Mouse (Mus musculus) layer of hippocampus, adult 9-11 months (tissue): Measurements from ENCODE around the gene Zhx3.
A peak's percentile ranks its signal among the peaks of the same experiment; 100 is the strongest.

ENCODE experiments used
- DNase-seq: peaks from one replicate; pipeline ENCODE4 v3.0.0; 2022

Zhx3 gene

DNA sequence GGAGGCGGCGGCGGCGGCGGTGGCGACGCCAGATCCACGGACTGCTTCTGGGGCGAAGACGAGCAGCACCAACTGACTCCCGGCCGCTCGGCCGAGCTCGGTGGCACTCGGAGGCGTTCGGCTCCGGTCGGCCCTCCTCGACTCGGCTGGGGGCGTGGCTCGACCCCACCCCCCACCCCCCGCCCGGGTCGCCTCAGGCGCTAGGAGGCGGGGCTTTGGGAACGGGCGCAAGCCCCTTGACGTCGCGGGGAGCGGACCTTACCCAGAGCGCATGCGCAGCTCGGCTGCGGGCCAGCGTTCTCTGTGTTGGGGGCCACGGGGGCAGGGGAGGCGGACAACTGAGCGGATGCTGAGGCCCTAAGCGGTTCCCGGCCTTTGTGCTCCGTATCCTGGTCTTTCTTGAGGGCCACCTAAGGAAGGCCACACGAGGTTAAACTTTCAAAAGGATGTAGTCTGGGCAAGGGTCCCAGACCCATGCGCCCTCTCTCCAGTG is at the start of gene Zhx3:
TSS of gene Zhx3 (minus strand) at position 109 of the 493 bp plus-strand sequence.
- DNase-seq: peak; percentile 90

DNA sequence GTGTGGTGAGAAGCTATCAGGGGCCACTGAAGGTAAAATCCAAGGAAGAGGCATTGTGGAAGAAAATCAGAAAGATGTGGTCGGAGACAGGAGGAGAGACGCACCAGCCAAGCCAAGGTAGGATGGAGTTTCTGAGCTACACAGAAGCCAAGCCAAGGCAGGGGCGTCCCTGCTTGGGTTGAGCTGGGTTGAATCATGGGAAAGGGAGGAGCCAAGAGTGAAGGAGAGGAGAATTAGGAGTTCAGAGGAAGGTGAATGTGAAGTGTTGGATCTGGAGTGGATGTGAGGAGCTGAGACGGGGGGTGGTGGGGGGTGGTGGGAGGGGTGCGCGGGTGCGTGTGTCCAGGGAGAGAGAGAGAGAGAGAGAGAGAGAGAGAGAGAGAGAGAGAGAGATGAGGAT is 48.5 kb upstream of the Zhx3 start:
- DNase-seq: no peak

DNA sequence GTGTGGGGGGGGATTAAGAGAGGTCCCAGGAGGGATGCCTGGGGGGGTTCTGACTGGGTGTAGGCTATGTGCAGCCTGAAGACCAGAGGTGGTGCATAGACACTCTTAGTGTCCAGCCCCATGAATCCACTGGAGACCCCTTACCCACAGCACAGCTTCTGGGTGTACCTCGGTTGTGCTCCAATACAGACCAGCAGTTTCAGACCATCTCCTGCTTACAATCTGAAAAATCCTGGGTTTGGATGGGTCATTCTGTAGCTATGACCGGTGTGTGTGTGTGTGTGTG is 46.1 kb upstream of the Zhx3 start:
- no peak for DNase-seq

DNA sequence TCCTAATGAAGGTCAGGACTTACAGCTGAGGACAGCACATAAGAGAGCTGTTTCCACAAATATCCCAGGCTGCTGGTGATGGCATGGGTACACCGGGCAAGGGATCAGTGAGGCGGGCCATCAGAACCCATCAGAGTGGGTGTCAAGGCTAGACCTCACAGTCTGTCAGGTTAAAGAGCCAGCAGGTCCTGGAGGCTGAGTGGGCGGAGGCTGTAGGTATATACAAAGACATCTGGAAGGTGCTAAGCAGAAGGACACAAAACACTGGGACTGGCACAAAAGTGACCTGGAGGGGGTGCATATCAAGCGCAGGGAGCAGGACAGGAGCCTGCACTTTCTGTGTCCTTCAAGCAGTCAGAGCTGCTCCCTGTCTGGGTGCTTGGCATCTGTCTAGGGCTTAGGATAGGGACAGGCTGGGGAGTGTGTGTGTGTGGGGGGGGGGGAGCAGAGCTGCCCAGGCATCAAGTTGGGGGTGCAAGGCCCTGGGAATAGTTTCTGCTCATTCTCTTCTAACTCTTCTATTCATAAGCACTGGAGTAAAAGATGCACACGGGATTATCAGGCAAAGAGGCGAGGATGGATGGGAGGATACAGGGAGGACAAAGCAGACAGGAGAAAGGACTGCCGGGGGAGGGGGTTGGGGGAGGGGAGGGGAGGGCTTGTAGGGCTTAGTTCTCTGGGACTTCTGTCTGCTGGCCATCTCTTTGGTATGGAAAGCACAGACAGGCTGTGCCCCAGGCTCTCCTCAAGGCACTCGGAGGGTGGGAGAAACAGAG is 45.5 kb upstream of the Zhx3 start:
- DNase-seq: no peak

DNA sequence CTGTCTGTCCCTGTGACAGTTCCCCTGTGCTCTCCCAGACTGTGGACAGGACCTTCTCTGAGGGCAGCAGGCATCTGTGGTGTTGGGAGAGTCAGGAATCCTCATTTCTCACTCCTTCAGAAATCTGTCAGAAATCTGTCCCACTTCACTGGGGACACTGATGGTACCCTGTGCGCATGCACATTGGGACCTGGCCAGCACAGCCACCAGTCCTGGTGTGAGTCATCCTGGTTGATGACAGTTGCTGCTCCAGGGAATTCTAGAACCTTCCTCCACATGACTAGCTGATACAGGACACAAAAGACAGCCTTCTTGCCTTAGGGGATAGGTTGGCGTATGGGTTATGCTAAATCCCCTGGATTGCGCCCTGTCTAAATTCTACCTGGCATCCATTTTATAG is 44.5 kb upstream of the Zhx3 start:
- DNase-seq: peak; percentile 26

DNA sequence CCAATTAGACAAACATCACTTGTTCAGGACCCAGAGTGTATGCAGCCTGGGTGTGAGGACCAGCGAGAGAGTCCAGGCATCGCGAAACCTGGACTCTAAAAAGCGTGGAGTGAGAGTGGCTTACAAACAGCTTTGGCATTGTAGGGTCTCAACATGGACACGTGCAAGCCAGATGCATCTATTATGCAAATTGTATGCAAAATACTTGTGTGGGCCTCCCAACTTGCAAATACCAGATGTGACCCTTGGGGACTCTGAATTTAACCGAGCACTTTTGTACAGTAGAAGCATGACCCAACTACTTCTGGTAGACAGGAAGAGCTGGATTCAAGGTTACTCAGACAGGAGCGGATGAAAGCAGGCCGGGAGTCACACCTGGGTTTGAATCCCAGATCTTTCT is 43.9 kb upstream of the Zhx3 start:
- DNase-seq: no peak

DNA sequence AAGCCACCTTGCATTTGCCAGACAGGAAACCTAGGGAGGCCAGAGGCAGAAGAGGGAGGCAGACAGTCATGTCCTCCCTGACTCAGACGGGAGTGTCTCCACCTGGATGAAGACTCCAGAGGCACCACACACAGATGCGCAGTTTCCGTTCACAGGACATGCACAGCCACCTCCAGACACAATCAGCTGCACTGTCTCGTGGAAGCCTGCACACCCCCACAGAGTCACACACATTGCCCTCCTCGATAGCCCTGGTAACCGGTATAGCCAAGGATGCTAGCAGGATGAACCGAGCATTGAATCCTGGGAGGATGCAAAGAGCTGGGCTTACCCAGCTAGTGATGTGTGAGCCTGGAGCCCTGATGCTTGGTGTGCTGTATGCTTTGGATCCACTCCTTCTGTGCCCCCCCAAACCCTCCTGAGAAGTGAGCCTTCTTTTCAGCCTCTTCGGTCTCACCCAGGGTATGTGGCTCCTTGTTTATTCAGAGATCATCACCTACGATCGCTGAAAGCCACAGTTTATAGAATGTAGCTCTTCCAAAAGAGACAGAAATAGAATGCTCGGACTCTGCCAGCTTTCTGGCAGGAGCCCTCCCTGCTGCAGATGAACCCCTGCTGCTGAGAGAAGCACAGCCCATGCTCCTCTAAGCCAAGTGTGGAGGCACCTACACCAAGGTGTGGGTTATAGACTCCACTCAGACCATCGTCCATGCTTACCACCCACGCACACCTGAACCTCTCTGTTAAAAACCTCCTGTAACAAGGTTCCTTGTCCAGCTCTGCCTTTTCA is 43.2 kb upstream of the Zhx3 start:
- no peak for DNase-seq

DNA sequence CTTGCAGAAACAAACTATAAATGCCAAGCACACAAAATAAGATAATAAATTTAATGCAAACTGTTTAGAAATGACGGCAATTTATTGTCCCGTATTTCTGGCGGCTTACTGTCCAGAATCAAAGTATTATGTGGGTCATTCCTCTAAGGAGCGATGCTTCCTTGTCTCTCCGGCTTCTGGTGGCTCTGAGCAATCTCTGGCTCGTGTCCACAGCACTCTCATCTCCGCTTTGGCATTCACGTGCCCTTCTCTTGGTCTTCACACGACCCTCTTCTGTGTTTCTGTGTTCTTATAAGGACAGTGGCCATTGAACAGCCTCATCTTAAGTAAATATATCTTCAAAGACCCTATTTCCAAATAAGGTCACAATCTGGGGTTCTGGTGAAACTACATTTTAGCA is 41.9 kb upstream of the Zhx3 start:
- no peak for DNase-seq

DNA sequence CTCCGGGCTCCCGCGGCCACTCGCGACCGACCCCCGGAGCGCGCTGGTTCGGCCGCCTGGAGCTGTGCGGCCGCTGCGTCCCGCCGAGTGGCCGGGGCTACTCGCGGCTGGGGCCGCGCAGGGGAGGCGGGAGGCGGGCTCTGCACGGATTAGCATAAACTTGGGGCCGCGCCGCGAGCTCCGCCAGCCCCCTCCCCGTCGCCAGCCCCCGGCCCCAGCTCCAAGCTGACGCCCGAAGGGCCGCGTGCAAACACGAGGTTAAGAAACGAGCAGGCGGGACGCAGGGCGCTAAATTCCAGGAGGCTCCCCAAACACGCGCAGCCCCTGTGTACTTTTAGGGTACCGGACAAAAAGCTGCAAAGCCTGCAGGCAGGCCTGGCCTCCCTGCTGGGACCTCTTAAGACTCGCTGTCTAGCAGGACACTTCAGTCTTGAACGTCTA is 39.5 kb upstream of the Zhx3 start, which contains the start of gene Emilin3:
TSS of gene Emilin3 (minus strand) at position 98 of the 441 bp plus-strand sequence.
- DNase-seq: no peak

DNA sequence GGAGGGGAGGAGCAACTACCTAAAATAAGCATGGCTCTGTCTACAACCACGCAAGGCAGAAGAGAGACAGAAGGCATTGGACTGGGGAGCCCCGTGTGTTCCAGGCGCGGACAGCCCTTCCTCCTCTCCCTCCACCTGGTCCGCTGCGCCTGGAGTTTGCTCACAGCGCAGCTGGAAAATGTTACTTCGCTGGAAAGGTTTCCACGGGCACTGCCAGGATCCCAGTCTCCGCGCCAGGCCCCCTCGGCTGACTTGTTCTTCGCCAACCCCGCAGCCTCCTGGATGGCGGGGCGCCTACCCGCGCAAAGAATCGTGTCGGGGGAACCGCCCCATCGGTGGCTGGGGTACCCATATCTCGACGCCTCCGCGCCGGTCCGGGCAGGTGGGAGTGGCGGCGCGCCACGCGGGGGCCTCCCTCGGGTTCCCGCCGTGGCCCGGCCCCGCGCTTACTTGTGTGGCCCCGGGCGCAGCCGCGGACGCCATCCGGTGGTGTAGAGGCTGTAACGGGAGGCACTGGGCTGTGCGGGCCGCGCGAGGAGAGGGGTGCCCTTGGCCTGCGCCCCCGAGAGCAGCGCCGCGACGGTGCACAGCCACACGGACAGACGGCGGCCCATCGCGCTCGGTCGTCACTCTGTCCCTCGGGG is 38.9 kb upstream of the Zhx3 start:
- DNase-seq: no peak

DNA sequence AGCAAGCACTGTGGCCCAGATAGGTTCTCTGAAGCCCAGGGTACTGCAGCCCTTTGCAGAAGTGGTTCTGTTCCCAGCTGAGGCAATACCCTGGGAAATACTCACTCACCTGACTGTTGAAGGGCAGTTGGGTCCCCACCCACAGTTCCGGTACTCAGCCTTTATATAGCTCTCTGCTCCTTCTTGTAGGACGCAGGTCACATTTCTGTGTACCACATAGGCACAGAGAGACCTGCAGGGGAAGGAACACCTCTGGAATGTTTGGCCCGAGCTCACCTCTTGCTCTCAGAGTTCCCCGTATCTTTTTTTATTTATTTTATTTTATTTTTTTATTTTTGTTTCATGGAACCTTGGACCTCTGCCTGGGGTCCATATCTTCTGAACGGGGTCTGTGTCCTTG is 37.8 kb upstream of the Zhx3 start:
- no peak for DNase-seq

DNA sequence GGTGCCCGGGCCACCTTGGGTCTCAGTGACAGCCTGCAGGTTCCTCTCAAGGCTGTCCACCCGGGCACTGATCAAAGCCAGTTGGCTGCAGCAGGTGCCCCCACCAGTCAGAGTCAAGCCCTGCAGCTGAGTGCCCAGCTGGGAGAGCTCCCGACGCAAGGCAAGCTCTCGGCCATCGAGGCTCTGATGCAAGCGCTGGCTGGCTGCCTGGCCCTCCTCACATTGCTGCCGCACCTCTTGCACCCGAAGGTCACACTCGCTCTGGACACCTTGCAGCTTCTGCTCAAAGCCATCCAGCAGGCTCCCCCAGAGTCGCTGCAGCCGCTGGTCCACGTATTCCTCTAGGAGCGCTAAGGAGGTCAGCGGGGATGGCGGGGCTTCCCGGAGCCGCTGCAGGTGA is 35.8 kb upstream of the Zhx3 start:
- no peak for DNase-seq

DNA sequence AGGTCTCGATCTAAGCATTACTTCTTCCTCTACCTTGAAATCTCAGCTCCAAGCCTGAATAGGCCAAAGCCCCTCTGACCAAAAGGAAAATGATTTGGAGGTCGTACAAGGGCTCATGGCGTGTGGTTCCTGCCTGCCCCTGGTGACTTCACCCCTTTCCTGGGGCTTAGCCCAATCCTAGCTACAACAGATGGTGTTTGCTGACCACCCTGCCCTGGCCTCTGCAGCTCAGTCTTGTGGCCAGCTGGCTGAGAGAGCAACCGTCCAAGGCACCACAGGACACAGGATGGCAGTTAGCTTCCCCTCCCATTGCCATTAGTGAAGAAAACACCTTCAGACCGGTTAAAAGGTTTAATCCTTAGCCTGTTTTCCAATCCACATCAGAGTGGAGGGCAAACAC is 33.3 kb upstream of the Zhx3 start:
- no peak for DNase-seq

DNA sequence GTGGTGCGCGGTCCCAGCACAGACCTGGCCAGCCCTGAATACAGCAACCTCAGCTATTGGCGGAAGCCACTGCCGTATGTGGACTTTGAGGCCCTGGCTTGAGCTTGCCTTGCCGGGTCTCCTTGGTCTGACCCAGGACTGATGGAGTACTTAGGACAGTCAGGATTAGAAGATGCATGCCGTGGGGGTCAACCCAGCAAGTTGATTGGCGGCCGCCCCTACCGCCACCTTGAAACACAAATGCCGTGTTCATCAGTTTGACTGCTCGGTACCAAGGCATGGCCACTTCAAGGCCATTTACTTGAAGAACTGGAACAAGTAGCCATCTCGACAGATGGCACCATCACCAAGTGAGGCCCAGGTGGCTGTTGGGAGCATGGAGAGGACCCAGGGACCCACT is 32.5 kb upstream of the Zhx3 start:
- no peak for DNase-seq

DNA sequence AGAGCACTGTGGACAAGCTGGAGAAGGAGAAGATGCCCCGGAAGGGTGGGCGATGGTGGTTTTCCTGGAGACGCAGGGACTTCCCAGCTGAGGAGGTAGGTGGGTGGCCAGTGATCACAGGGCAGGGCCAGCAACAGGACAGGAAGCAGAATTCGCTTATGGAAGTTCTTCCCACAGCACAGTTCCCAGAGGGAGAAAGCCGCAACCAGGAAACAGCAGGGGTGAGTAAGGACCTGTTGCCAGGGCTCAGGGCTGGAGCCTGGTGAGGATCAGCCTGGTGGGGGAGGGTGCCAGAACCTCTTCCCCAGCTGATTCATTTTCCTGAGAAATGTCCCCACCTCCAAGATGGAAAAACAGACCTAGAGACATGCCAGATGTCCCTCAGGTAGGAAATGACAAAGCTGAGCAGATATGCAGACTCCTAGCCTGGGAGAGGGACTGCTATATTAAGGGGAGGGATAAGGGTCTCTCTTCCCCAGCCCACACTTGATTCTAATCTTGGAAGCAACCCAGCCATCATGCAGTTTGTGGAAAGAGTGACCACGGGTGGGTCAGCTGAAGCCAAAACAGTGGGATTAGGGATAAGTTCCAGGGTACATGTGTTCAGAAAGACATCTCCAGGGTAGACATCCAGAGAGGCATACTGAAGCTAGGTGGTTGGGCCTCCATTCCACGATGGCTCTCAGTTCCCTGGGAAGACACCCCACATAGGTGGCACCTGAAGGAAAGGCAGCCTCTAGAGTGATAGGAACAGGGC is 29.0 kb upstream of the Zhx3 start:
- no peak for DNase-seq

DNA sequence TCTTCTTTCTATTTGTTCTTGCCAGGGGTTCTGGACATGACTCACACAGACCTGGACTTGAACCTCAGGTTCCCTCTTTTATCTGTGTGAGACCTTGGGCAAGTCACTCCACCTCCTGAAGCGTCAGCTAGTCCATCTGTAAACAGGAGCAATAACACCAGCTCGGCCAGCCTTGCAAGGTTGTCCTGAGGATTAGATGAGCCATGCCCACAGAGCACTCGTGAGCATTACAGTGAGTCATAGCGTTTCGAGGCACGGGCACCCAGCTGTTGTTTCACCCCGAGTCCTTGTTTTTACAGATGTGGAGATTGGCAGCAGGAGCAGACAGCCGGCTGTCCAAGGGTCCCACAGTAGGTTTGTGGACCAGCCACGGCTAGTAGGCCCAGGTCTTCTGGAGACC is 18.9 kb upstream of the Zhx3 start:
- no peak for DNase-seq

DNA sequence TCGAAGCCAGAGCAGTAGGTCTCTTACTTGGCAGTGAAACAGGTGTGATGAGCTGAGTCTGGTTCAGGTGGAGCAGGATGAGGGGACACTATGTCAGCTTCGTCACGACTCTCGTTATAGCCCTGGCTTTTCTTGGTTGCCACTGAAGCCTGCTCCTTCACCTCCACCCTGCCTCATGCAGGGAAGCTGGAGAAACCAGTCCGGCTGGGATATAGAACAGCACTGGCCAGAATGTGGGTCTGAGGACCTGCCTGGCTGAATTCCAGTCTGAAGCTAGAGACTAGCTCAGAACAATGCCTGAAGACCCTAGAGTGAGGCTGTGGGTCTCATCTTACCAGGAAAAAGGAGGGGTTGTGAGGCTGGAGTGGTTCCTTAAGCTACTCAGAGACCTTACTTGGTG is 18.2 kb upstream of the Zhx3 start:
- no peak for DNase-seq

DNA sequence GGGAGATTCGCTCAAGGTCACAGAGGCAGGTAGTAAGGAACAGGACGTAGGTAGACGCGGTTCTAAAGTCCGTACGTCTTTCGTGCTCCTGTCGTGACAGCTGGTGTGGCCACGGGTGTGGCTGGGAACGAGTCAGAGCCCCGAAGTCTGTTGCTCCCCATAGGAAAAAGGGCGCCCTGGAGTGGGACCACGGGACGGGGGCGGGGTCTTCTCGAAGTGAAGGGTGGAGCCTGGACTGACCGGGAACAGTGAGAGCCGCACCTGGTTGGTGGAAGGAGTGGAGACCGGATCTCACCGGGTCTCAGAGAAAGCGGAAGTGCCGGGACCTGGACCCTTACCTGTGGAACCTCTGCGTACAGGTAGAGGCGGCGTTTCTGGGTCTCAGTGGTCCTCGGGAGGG is 15.1 kb upstream of the Zhx3 start:
- no peak for DNase-seq

DNA sequence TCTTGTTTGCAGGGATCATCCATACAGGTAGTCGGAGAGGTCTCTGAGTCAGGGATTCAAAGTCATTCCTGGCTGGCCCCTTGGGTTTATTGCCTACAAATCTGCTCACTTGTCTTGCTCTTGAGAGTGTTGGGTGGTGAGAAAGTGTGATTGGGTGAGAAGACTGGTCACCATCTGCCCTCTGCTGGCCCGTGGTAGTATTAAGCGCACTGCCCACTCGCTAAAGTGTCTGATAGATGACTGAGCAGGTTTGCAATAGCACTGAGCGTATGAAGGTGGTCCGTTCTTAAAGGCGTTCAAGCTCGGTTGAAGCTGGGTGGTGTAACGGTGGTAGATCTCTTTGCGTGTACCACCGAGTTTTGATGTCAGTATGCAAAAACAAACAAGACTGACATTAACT is 14.5 kb upstream of the Zhx3 start:
- DNase-seq: peak; percentile 81

DNA sequence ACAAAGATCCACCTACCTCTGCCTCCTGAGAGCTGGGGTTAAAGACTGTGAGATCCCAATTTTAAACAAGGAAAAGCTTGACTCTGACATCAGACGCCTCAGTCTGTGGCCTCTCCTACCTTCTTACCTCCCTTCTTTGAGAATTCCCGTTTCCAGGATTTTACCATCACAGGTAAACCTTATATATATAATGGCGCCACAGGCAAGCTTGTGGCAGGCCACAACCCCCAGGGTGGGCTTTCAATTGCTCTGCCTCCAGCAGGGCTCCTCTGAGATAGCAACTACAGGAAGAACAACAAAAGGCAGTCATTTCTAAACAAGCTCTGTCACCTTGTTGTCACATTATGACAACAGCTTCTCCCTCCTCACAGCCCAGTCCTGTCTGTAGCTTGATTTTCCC is 13.4 kb upstream of the Zhx3 start:
- DNase-seq: no peak

DNA sequence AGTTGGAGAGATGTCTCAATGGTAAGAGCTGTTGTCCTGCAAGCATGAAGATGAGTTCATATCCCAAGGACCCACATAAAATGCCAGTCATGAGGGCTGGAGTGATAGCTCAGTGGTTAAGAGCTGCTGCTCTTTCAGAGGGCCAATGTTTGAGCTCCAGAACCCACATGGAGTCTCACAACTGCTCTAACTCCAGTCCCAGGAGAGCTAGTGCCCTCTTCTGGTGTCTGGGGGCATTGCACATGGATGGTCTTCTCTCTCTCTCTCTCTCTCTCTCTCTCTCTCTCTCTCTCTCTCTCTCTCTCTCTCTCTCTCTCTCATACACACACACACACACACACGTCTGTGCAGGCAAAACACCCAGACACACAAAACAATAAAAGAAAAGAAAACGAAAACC is 12.0 kb upstream of the Zhx3 start:
- DNase-seq: no peak

DNA sequence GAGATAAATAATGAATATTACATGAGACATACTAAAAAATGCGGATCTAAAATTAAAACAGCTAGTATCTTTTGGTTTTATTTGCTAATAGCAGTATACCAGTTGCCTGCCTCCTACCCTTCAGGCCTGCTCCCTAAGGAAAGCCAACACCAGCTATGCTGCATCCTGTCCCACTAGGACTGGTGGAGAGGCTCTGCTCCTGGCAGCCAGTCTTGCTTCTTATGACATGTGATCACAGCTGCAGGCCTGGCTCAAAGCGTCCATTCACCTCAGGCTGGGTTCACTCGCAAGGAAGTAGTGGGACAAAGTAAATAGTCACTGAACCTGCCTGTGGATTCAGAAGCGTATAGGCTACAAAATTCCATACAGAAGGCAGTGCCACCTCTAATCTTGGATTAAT is 11.1 kb upstream of the Zhx3 start:
- peak; percentile 39 for DNase-seq

DNA sequence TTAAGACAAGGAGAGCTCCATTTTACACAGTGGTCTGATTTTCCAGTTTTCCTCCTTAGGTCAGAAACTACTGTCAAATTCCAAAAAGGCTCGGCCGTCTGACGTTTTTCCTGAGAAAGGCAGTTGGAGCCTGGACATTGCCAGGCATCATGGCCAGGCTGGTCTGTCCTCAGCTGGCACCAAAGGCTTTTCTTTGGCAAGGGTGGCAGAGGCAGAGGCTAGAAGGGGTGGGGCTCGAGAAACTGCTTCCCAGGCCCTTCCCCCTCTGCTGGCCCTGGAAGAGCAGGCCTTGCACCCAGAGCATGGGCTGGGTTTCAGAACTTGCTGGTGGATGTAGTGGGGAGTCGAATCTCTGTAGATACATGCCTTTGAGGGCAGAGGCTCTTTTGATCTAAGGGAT is 9.6 kb upstream of the Zhx3 start:
- DNase-seq: no peak
